Mouse (Mus musculus) embryonic fibroblast, embryonic 13.5 days (primary cell): ENCODE results near the gene Fbxo2. TPM values are rescaled to one million over a fixed set of nuclear protein-coding genes. Genes with fewer than 3 reads are reported as not detected.
A peak's percentile ranks its signal among the peaks of the same experiment; 100 is the strongest.

Experiments used
- H3K27ac ChIP-seq: 2 replicates; pipeline ENCODE4 v1.5.1; 2012; ENCODE audit warnings: low read length, control low read depth, inconsistent platforms; ENCODE audit not compliant: insufficient read depth
- H3K4me1 ChIP-seq: 2 replicates; pipeline ENCODE4 v1.6.1; 2011; ENCODE audit warnings: low read length; ENCODE audit not compliant: control insufficient read depth, insufficient read depth
- H3K4me3 ChIP-seq: 2 replicates; pipeline ENCODE4 v1.5.1; 2011; ENCODE audit warnings: mild to moderate bottlenecking, control low read depth, low read length; ENCODE audit not compliant: insufficient read depth
- CTCF ChIP-seq: IDR thresholded peaks from 2 replicates; pipeline ENCODE4 v1.5.1; 2011; ENCODE audit warnings: mild to moderate bottlenecking, control low read depth, low read length, moderate library complexity, borderline replicate concordance; ENCODE audit not compliant: insufficient read depth
- POLR2A ChIP-seq: IDR thresholded peaks from 2 replicates; pipeline ENCODE4 v1.6.1; 2011; ENCODE audit warnings: low read depth, mild to moderate bottlenecking, control low read depth, low read length, moderate library complexity
- polyA plus RNA-seq: library from polyadenylated mRNA; stranded (reverse); fragments of >200 nt; gene quantifications from 2 replicates; pipeline ENCODE4 v1.2.4, GENCODE M21; 2011; ENCODE audit warnings: low read depth; ENCODE audit not compliant: missing spikeins, insufficient read length

Gene Fbxo2
- polyA plus RNA-seq, 1 experiment, result 4.0 TPM

DNA sequence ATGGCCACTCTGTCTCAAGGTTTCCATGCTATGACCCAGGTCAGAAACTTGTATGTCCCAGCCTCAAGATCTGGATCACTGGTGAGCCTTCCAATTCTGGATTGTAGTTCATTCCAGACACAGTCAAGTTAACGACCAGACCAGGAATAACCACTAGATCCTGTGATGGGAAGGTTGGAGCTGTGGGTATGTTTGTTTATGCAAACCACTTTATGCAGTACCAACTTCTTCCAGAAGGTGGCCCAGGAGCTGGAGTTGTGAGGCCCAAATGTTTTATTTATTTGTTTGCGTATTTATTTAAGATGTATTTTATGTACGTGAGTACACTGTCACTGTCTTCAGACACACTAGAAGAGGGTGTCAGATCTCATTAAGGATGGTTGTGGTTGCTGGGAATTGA is 5.4 kb upstream of the Fbxo2 start:
- TF ChIP-seq CTCF (no peak), POLR2A (no peak)
- no peak overlapping the region for H3K4me3 ChIP-seq
- H3K4me1 ChIP-seq, result no peaks in the 10 kb centered on the region
- H3K27ac ChIP-seq, result no peak overlapping the region

DNA sequence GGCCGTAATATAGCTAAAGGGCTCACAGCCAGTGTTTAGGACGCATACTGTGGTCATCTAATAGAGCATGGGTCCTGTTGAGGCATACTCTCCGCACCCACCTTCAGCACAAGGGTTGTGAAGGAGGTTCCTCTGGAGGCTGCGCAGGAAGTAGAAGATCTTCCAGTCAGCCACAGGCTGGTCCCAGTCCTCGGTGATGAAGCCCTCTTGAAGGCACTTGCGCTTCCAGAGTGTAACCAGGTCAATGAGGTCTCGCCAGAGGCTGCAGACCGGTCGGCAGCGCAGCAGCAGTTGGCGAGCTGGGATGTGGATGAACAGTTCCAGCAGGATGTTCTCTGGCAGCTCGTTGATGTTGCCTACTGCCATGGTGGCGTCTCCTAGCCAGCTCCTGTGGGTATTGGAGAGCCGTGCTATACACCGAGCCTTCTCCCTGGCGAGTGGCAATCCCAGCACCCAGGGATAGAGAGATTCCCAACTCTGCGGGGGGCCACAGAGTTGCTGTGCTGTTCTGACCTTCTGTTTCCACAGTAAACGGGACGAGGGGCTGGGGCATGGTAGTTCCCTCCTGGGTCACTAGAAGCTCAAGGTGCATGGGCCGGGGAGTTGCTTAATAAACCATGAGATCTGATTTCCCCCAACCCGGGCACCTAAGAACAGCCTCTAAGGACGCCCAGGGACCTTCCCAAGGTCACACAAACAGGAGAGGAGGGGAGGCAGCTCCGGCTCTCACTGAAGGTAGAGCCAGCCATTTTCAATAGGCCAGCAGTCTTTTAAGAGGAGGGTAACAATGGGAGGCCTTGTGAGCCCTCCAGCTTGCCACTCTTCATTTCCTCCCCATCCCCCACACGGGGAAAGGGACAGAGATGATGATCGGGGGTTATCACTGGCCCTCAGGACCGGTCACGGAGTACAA is 1.7 kb upstream of the Fbxo2 start:
- no peaks in the 10 kb centered on the region for H3K4me1 ChIP-seq
- H3K27ac ChIP-seq, result no peak overlapping the region
- TF ChIP-seq POLR2A, result no peak
- H3K4me3 ChIP-seq, result peak overlapping the region; percentile 36

DNA sequence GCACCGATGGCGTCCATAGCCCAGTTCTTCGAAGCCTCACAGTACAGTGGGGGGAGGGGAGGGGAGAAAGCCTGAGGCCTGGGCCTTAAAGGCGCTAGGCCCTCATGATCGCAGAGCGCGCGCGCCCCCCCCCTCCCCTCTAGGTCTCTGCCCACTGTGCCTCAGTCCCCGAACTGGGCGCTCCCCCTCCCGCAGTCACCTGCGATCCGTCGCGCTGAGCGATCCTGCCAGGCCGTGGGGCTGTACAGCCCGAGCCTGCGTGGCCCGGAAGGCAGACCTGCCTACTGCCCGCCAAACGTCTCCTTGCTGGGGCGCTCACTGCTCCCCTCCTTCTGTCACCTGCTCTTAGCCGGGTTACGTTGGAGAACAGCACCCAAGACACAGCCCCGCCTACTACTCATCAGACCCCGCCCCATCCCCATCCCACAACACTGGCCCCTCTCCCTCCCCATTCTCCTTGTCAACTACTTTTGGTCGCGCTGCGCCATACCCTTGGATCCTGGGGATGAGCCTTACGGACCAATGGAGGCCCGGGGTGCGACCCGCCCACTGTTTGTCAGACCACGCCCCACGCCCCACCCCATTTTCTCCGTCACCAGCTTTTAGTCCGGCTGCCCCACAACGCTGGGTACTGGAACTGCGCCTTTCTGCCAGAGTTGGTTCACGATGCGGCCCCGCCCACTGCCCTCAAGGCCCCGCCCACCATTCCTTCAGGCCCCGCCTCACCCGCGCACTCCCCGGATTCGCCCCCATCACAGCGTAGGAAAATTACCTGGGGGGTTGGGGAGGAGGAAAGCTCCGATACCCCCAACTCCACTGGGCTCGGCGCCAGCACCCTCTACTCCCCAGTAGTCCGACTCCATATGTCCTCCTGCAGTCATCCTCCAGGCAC is 631 bp upstream of the Fbxo2 start:
- peak overlapping the region; percentile 61 for H3K4me3 ChIP-seq
- H3K4me1 ChIP-seq, result no peaks in the 10 kb centered on the region
- no peak for TF ChIP-seq POLR2A
- no peak for TF ChIP-seq CTCF
- H3K27ac ChIP-seq, result no peak overlapping the region

DNA sequence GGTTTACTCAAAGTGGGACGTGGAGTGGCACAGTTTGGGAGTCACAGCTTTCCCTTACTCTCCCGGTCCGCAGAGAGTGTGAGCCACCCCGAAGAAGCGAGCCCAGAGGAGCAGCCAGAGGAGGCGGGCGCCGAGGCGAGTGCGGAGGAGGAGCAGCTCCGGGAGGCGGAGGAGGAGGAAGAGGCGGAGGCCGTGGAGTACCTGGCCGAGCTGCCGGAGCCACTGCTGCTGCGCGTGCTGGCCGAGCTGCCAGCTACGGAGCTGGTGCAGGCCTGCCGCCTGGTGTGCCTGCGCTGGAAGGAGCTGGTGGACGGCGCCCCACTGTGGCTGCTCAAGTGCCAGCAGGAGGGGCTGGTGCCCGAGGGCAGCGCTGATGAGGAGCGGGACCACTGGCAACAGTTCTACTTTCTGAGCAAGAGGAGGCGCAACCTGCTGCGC is 3.6 kb downstream of the Fbxo2 start:
- Histone ChIP-seq H3K4me1 (no peaks in the 10 kb centered on the region), H3K4me3 (0 out of 2 replicates have a peak overlapping the region, but pooled peaks have one; percentile 4), H3K27ac (no peak overlapping the region)
- TF ChIP-seq CTCF (peak; percentile 76), POLR2A (no peak)

DNA sequence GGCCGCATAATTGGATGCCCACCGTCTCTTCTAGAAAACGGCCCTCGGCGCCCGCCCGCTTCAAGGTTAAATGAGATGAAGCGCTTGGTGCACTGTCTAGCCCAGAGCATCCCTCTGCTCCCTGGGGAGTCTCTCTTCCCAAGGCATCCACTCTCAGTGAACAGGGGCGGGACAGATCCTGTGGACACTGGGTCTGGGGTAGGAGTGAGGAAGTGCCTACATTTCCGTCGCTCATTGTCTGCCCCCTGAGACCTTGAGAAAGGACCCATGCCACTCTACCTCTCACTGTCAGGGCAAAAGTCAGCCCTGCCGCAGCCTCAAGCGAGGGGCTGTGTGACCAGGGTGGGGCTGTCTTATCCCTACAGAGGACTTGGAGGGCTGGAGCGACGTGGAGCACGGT is 4.0 kb downstream of the Fbxo2 start:
- Histone ChIP-seq H3K27ac (no peak overlapping the region), H3K4me1 (no peaks in the 10 kb centered on the region), H3K4me3 (no peak overlapping the region)
- TF ChIP-seq POLR2A (no peak), CTCF (no peak)

DNA sequence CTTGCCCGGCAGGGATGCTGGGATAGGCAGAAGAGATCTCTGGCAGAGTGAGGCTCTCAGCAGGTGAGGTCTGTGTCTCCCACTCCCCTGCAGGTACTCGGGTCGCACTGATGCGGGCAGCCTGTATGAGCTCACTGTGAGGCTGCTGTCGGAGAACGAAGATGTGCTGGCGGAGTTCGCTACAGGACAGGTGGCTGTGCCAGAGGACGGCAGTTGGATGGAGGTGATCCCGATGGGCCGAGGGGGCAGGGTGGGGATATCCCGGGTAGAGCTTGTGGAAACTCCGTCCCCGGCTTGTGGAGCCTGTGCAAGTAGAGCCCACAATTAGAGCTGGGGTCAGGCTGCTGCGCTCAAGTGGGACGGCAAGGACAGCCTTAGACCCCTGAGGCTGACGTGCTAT is 5.1 kb downstream of the Fbxo2 start:
- TF ChIP-seq CTCF (no peak), POLR2A (no peak)
- Histone ChIP-seq H3K4me1 (no peaks in the 10 kb centered on the region), H3K27ac (no peak overlapping the region), H3K4me3 (no peak overlapping the region)

DNA sequence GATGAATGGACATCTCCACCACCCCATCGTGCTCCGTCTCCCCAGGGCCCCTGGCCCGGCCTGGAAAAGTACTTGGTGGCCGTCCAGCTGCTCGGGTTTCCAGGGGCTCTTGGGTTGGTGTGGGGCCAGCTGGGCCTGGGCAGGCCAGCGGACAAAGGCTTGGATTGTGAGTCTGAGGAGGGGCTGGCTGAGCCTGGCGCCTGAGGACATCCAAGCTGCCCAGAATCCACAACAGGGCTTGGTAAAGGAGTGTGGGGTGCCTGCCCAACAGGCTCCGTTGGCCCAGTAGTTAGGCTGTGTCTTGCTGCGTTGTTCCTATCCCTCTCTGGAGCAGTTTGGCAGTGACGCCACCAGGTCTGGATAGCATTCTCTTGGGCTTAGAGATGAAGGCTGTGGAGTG is 6.0 kb downstream of the Fbxo2 start:
- TF ChIP-seq POLR2A, result no peak
- TF ChIP-seq CTCF, result no peak
- Histone ChIP-seq H3K4me3 (no peak overlapping the region), H3K4me1 (no peaks in the 10 kb centered on the region), H3K27ac (no peak overlapping the region)

DNA sequence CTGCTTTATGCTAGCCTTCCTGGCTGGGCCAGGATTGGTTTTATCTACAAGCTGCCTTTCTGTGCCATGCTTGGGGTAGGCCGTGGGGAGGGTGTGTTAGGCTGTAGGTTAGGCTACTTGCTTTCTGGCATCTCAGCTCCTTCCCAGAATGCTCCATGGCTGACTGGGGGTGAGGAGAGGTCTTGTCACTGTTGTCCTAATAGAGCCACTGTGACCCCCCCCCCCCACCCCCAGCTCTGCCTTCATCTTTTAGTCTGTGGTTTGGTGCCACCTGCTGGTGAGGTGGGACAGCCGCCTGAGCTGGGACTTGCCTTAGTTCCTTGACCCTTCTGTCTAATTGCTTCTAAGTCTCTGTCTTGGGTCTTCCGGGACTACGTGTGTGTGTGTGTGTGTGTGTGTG is 6.6 kb downstream of the Fbxo2 start:
- Histone ChIP-seq H3K27ac (no peak overlapping the region), H3K4me3 (no peak overlapping the region), H3K4me1 (no peaks in the 10 kb centered on the region)
- no peak for TF ChIP-seq POLR2A
- TF ChIP-seq CTCF, result peak; percentile 68; the same call in 1 of the 2 replicates

DNA sequence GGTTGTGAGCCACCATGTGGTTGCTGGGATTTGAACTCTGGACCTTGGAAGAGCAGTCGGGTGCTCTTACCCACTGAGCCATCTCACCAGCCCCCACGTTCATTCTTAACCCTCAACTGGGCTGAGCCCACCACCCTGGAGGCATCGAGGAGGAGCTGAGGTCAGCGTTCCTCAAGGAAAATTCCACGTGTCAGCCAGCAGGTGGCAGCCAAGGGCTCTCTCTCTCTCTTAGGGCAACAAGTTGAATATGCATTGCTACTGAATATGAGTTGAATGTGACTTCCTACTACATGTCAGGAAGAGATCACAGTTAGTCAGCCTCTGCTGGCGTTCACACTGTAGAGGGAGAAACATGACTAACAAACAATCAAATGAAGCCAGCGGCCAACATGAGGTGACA is 7.9 kb downstream of the Fbxo2 start:
- TF ChIP-seq CTCF (peak; percentile 72; the same call in 1 of the 2 replicates), POLR2A (no peak)
- no peaks in the 10 kb centered on the region for H3K4me1 ChIP-seq

DNA sequence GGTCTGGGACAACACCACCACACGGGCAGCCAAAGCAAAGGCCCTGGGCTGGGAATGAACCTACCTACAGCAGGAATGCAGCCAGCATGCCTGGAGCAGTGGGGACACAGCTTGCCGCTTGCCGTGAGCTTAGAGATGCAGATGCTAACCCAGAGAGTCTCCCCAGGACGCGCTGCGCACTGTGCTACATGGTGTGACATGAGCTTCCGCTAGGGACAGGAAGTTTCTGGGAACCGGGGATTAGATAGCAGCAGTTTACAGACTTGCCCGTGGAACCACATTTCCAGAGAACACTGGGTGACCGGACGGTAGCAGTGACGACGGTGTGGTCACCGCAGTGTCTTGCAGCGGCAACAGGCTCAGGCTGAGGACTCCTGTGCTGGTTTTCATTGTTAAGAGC is 9.2 kb downstream of the Fbxo2 start:
- TF ChIP-seq POLR2A (no peak), CTCF (no peak)
- Histone ChIP-seq H3K4me3 (no peak overlapping the region), H3K4me1 (no peaks in the 10 kb centered on the region), H3K27ac (no peak overlapping the region)

More for the DNA sequence above, 7.9 kb downstream of the Fbxo2 start:
- Histone ChIP-seq H3K4me3 (no peak overlapping the region), H3K27ac (no peak overlapping the region)
